Mouse (Mus musculus) MEL (cell line): ENCODE results near the gene Agtrap. TPM values are rescaled to one million over a fixed set of nuclear protein-coding genes. Genes with fewer than 3 reads are reported as not detected.
A peak's percentile ranks its signal among the peaks of the same experiment; 100 is the strongest.

ENCODE experiments used
- DNase-seq: peaks from one replicate; pipeline ENCODE4 v3.0.0; 2011; ENCODE audit warnings: low read depth, low spot score
- H3K27ac ChIP-seq: 2 replicates; pipeline ENCODE4 v1.5.1; 2012; ENCODE audit warnings: low read depth, mild to moderate bottlenecking, control low read depth, low read length, moderate library complexity; ENCODE audit not compliant: control insufficient read depth
- H3K27me3 ChIP-seq, 2 experiments: fragments of 150-350 bp in 1 of 2; sonication (generic) in 1 of 2; 2 replicates each; pipeline ENCODE4 v1.6.1; 2012; ENCODE audit warnings: low read length in 2 of 2, mild to moderate bottlenecking in 2 of 2, improper control_type of control experiment in 1 of 2, moderate library complexity in 1 of 2; ENCODE audit not compliant: insufficient read depth in 2 of 2, control insufficient read depth in 1 of 2
- H3K36me3 ChIP-seq, 2 experiments: 2 replicates each; pipeline ENCODE4 v1.6.1; 2012 to 2014; ENCODE audit warnings: low read length in 2 of 2, improper control_type of control experiment in 1 of 2, inconsistent platforms in 1 of 2, mild to moderate bottlenecking in 1 of 2; ENCODE audit not compliant: insufficient read depth in 2 of 2, control insufficient read depth in 1 of 2
- H3K4me1 ChIP-seq, 2 experiments: fragments of 150-350 bp in 1 of 2; sonication (generic) in 1 of 2; 2 replicates each; pipeline ENCODE4 v1.6.1; 2012; ENCODE audit warnings: low read length in 2 of 2, improper control_type of control experiment in 1 of 2, mild to moderate bottlenecking in 1 of 2; ENCODE audit not compliant: insufficient read depth in 2 of 2, control insufficient read depth in 1 of 2
- H3K4me3 ChIP-seq, 2 experiments: fragments of 150-350 bp in 1 of 2; sonication (generic) in 1 of 2; 2 replicates each; pipeline ENCODE4 v1.5.1; 2012; ENCODE audit warnings: low read depth in 2 of 2, low read length in 2 of 2, mild to moderate bottlenecking in 2 of 2, moderate library complexity in 2 of 2, control low read depth in 1 of 2, improper control_type of control experiment in 1 of 2; ENCODE audit not compliant: control insufficient read depth in 1 of 2, insufficient read depth in 1 of 2
- H3K79me2 ChIP-seq: 2 replicates; pipeline ENCODE4 v1.6.1; 2012; ENCODE audit warnings: mild to moderate bottlenecking, low read length, moderate library complexity; ENCODE audit not compliant: control insufficient read depth, poor library complexity, insufficient read depth
- H3K9ac ChIP-seq: 2 replicates; pipeline ENCODE4 v1.6.1; 2012; ENCODE audit warnings: low read depth, mild to moderate bottlenecking, control low read depth, low read length, moderate library complexity; ENCODE audit not compliant: control insufficient read depth, poor library complexity, severe bottlenecking
- H3K9me3 ChIP-seq: fragments of 150-350 bp; sonication (generic); replicated peaks from 2 replicates; pipeline ENCODE4 v1.6.1; 2012; ENCODE audit warnings: mild to moderate bottlenecking, low read length, improper control_type of control experiment, moderate library complexity; ENCODE audit not compliant: insufficient read depth
- CHD1 ChIP-seq: IDR thresholded peaks from 2 replicates; pipeline ENCODE4 v1.6.1; 2012; ENCODE audit warnings: low read depth, mild to moderate bottlenecking, inconsistent platforms, low read length, improper control_type of control experiment
- CHD2 ChIP-seq: IDR thresholded peaks from 2 replicates; pipeline ENCODE4 v1.6.1; 2011; ENCODE audit warnings: low read length, improper control_type of control experiment
- CTCF ChIP-seq, 3 experiments: IDR thresholded peaks in 2 of 3; conservative IDR thresholded peaks in 1 of 3; 2 replicates each; pipeline ENCODE4 v1.5.1; 2011 to 2012; ENCODE audit warnings: low read length in 3 of 3, low read depth in 2 of 3, mild to moderate bottlenecking in 2 of 3, improper control_type of control experiment in 1 of 3, inconsistent platforms in 1 of 3, mixed read lengths in 1 of 3, moderate library complexity in 1 of 3; ENCODE audit not compliant: control insufficient read depth in 1 of 3, insufficient read depth in 1 of 3, poor library complexity in 1 of 3, severe bottlenecking in 1 of 3
- ELF1 ChIP-seq: IDR thresholded peaks from 2 replicates; pipeline ENCODE4 v1.6.1; 2014; ENCODE audit warnings: low read depth, mild to moderate bottlenecking, inconsistent platforms, low read length, improper control_type of control experiment, moderate library complexity
- GABPA ChIP-seq: IDR thresholded peaks from 2 replicates; pipeline ENCODE4 v1.6.1; 2012; ENCODE audit warnings: low read depth, mild to moderate bottlenecking, inconsistent platforms, low read length, improper control_type of control experiment, moderate library complexity
- HCFC1 ChIP-seq: IDR thresholded peaks from 2 replicates; pipeline ENCODE4 v1.6.1; 2012; ENCODE audit warnings: low read depth, mild to moderate bottlenecking, inconsistent platforms, low read length, improper control_type of control experiment, moderate library complexity
- JUND ChIP-seq: IDR thresholded peaks from 2 replicates; pipeline ENCODE4 v1.6.1; 2011; ENCODE audit warnings: low read depth, mild to moderate bottlenecking, improper control_type of control experiment, low read length
- MAFK ChIP-seq: IDR thresholded peaks from 2 replicates; pipeline ENCODE4 v1.6.1; 2011; ENCODE audit warnings: low read depth, mild to moderate bottlenecking, low read length, improper control_type of control experiment, borderline replicate concordance
- MAX ChIP-seq: IDR thresholded peaks from 2 replicates; pipeline ENCODE4 v1.6.1; 2011; ENCODE audit warnings: low read length, improper control_type of control experiment
- MAZ ChIP-seq: IDR thresholded peaks from 2 replicates; pipeline ENCODE4 v1.6.1; 2012; ENCODE audit warnings: low read depth, mild to moderate bottlenecking, inconsistent platforms, low read length, improper control_type of control experiment
- MXI1 ChIP-seq: IDR thresholded peaks from 2 replicates; pipeline ENCODE4 v1.6.1; 2011; ENCODE audit warnings: mild to moderate bottlenecking, low read depth, low read length, improper control_type of control experiment
- MYB ChIP-seq: IDR thresholded peaks from 2 replicates; pipeline ENCODE4 v1.6.1; 2011; ENCODE audit warnings: mild to moderate bottlenecking, low read depth, low read length, improper control_type of control experiment
- NELFE ChIP-seq: IDR thresholded peaks from 2 replicates; pipeline ENCODE4 v1.6.1; 2011; ENCODE audit warnings: low read depth, low read length, improper control_type of control experiment
- POLR2AphosphoS2 ChIP-seq: IDR thresholded peaks from 2 replicates; pipeline ENCODE4 v1.6.1; 2011; ENCODE audit warnings: low read length, improper control_type of control experiment
- POLR2AphosphoS5 ChIP-seq: IDR thresholded peaks from 2 replicates; pipeline ENCODE4 v1.6.1; 2012; ENCODE audit warnings: low read depth, borderline replicate concordance, mild to moderate bottlenecking, inconsistent platforms, low read length, moderate library complexity, mixed read lengths
- TAL1 ChIP-seq: IDR thresholded peaks from 2 replicates; pipeline ENCODE4 v1.6.1; 2012; ENCODE audit warnings: mild to moderate bottlenecking, inconsistent platforms, low read length, moderate library complexity, mixed read lengths
- TCF12 ChIP-seq: IDR thresholded peaks from 2 replicates; pipeline ENCODE4 v1.6.1; 2014; ENCODE audit warnings: low read depth, mild to moderate bottlenecking, inconsistent platforms, low read length, improper control_type of control experiment, moderate library complexity
- USF1 ChIP-seq: IDR thresholded peaks from 2 replicates; pipeline ENCODE4 v1.6.1; 2014; ENCODE audit warnings: low read depth, mild to moderate bottlenecking, inconsistent platforms, low read length, improper control_type of control experiment, moderate library complexity
- USF2 ChIP-seq, 2 experiments: IDR thresholded peaks; 2 replicates each; pipeline ENCODE4 v1.6.1; 2011 to 2012; ENCODE audit warnings: improper control_type of control experiment in 2 of 2, low read length in 2 of 2, borderline replicate concordance in 1 of 2, inconsistent platforms in 1 of 2, low read depth in 1 of 2, mild to moderate bottlenecking in 1 of 2; ENCODE audit not compliant: insufficient read depth in 1 of 2
- ZKSCAN1 ChIP-seq: IDR thresholded peaks from 2 replicates; pipeline ENCODE4 v1.6.1; 2012; ENCODE audit warnings: low read depth, mild to moderate bottlenecking, inconsistent platforms, low read length, improper control_type of control experiment, moderate library complexity
- ZNF384 ChIP-seq: IDR thresholded peaks from 2 replicates; pipeline ENCODE4 v1.6.1; 2012; ENCODE audit warnings: low read depth, mild to moderate bottlenecking, inconsistent platforms, low read length, improper control_type of control experiment
- polyA plus RNA-seq, 2 experiments: library from polyadenylated mRNA; stranded (reverse) in 1 of 2; unstranded in 1 of 2; fragments of >175 nt in 1 of 2; fragments of >200 nt in 1 of 2; gene quantifications; 2 replicates each; pipeline versions ENCODE4 v1.2.1 to v1.2.4; 2012; ENCODE audit warnings: low replicate concordance in 2 of 2, low read depth in 1 of 2; ENCODE audit not compliant: insufficient read length in 2 of 2, insufficient read depth in 1 of 2, missing spikeins in 1 of 2
- total RNA-seq: library from RNA; depleted of rRNA; stranded (reverse); fragments of 300-350 nt; gene quantifications from 2 replicates; pipeline ENCODE4 v1.2.3, GENCODE M21; 2012

Agtrap gene
- total and polyA plus RNA-seq, 3 experiments: 5.0 to 16.0 TPM; not detected in 1

GRCm38 (mm10) chr4:148087091-148087906 lies 532 bp downstream of the Agtrap start:
- Histone ChIP-seq H3K9ac (peak overlapping the region; percentile 86), H3K36me3 (peaks cover 0 to 4% of the 10 kb centered on the region in 2 experiments; a peak in 2 of 4 replicates), H3K27ac (no peak overlapping the region), H3K27me3 (no peaks in the 10 kb centered on the region), H3K79me2 (peaks cover 6% of the 10 kb centered on the region), H3K9me3 (no peaks in the 10 kb centered on the region), H3K4me1 (peaks cover 0 to 6% of the 10 kb centered on the region in 2 experiments; a peak in 2 of 4 replicates), H3K4me3 (peak overlapping the region; percentile 72 to 81)
- TF ChIP-seq MXI1 (peak; percentile 37; the same call in 1 of the 2 replicates), MAFK (no peak)
- DNase-seq: peak; percentile 46

GRCm38 (mm10) chr4:148085907-148086305 lies 1.9 kb downstream of the Agtrap start:
- Histone ChIP-seq H3K36me3 (peaks cover 0 to 4% of the 10 kb centered on the region in 2 experiments; a peak in 2 of 4 replicates), H3K27me3 (no peaks in the 10 kb centered on the region), H3K4me1 (peaks cover 0 to 10% of the 10 kb centered on the region in 2 experiments; a peak in 2 of 4 replicates), H3K9ac (no peak overlapping the region), H3K9me3 (no peaks in the 10 kb centered on the region), H3K27ac (no peak overlapping the region), H3K79me2 (peaks cover 6% of the 10 kb centered on the region), H3K4me3 (no peak overlapping the region)
- TF ChIP-seq GABPA (no peak), CHD1 (no peak), MAX (no peak), MYB (no peak), POLR2AphosphoS2 (no peak), JUND (no peak), USF1 (no peak), CTCF (IDR thresholded peaks at IDR 0.05 in 2 of 3, conservative IDR thresholded peaks at IDR 0.05 in 1 of 3; ENCODE audit: control insufficient read depth in 1 of 3, insufficient read depth in 1 of 3, low read depth in 2 of 3, low read length in 3 of 3, poor library complexity in 1 of 3, severe bottlenecking in 1 of 3) (no peak), NELFE (no peak), TCF12 (no peak), TAL1 (no peak), MAZ (no peak), CHD2 (no peak), USF2 (IDR thresholded peaks at IDR 0.05; ENCODE audit: borderline replicate concordance in 1 of 2, insufficient read depth in 1 of 2, low read depth in 1 of 2, low read length in 2 of 2) (no peak), ELF1 (no peak), POLR2AphosphoS5 (no peak), HCFC1 (no peak), ZKSCAN1 (no peak), ZNF384 (no peak), MXI1 (no peak)
- no peak for DNase-seq
